Mouse (Mus musculus) kidney, adult 2 months (tissue): ENCODE results near the gene Csnk1d. TPM values are rescaled to one million over a fixed set of nuclear protein-coding genes. Genes with fewer than 3 reads are reported as not detected.
A peak's percentile ranks its signal among the peaks of the same experiment; 100 is the strongest.

Source experiments
- DNase-seq: peaks from one replicate; pipeline ENCODE4 v3.0.0; 2021
- H3K27ac ChIP-seq: fragments of 200-500 bp; 2 replicates; pipeline ENCODE4 v1.5.1; 2012; ENCODE audit warnings: low read depth, low read length, control low read depth, inconsistent platforms; ENCODE audit not compliant: insufficient read depth
- H3K27me3 ChIP-seq: fragments of 200-500 bp; replicated peaks from 2 replicates; pipeline ENCODE4 v1.6.1; 2012; ENCODE audit warnings: mild to moderate bottlenecking, moderate library complexity, low read length, inconsistent platforms; ENCODE audit not compliant: control insufficient read depth, insufficient read depth
- H3K36me3 ChIP-seq: fragments of 200-500 bp; 2 replicates; pipeline ENCODE4 v1.6.1; 2012; ENCODE audit warnings: mild to moderate bottlenecking, moderate library complexity, low read length, inconsistent platforms; ENCODE audit not compliant: control insufficient read depth, insufficient read depth
- H3K4me1 ChIP-seq: fragments of 200-500 bp; 2 replicates; pipeline ENCODE4 v1.6.1; 2011; ENCODE audit warnings: low read length; ENCODE audit not compliant: control insufficient read depth, insufficient read depth
- H3K4me3 ChIP-seq: fragments of 200-500 bp; 2 replicates; pipeline ENCODE4 v1.5.1; 2011; ENCODE audit warnings: mild to moderate bottlenecking, low read depth, low read length, control low read depth; ENCODE audit not compliant: insufficient read depth
- CTCF ChIP-seq: fragments of 200-500 bp; conservative IDR thresholded peaks from 2 replicates; pipeline ENCODE4 v1.5.1; 2011; ENCODE audit warnings: low read depth, mild to moderate bottlenecking, control low read depth, low read length, moderate library complexity, mixed read lengths; ENCODE audit not compliant: insufficient read depth, insufficient read length
- POLR2A ChIP-seq: fragments of 200-500 bp; IDR thresholded peaks from one replicate; pipeline ENCODE4 v1.6.1; 2011; ENCODE audit warnings: low read depth, low read length, control low read depth
- WGBS: fragments of 180-500 bp; shearing (Covaris S2); methylation state at CpG from one replicate; pipeline ENCODE4 v1.1.7; 2018; 5-methylcytosine and 5-hydroxymethylcytosine counted together
- polyA plus RNA-seq: library from polyadenylated mRNA; depleted of rRNA; stranded (reverse); fragments of >200 nt; gene quantifications from 2 replicates; pipeline ENCODE4 v1.2.3, GENCODE M21; 2012

The Csnk1d gene
- polyA plus RNA-seq, 1 experiment: 71.0 TPM

DNA sequence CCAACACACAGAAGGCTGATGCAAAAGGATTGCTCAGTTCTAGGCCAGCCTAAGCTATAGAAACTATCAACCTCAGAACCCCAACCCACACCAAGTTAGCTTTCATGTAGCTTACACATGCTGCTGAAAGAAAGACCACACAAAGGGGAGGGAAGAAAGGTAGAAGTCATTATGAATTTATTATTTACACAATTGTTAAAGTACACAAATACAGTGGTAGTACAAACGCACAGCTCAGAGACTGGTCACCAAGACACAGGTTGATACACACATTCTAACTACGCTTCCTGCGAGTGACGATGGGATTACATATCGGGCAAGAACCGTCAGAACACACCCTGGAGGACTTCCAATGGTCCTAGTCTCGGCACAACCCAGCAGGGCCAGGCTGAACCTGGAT, 29.5 kb downstream of the Csnk1d start:
- Histone ChIP-seq H3K4me3 (no peak overlapping the region), H3K4me1 (peaks cover 5% of the 10 kb centered on the region; the same call in 1 of the 2 replicates), H3K27ac (no peak overlapping the region), H3K36me3 (peaks cover 9% of the 10 kb centered on the region), H3K27me3 (no peaks in the 10 kb centered on the region)
- no peak for TF ChIP-seq POLR2A
- TF ChIP-seq CTCF: no peak
- DNase-seq: no peak
- WGBS: 81% methylated on average over 7 of the region's 7 CpGs

DNA sequence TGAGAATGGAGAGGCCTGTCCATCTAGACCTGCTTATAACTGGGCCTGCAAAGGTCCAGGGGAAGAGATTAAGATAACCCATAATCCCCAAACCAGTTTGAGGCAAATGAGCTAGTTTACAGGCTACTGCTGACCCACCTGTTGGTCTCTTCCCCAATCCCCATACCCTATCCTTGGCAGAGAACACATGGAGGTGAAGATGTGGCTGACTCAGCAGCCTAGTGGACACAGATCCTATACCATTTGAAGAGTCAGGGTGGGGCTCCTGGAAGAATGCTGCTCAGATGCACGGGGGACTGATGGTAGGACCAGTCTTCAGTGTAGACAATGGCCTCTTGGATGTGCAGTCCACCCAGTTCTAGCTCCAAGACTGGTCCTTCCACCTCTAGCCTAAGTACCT, 30.9 kb downstream of the Csnk1d start:
- no peak for TF ChIP-seq CTCF
- TF ChIP-seq POLR2A: no peak
- no peak overlapping the region for H3K27ac ChIP-seq
- H3K27me3 ChIP-seq: no peaks in the 10 kb centered on the region
- no peak overlapping the region for H3K4me3 ChIP-seq
- H3K36me3 ChIP-seq: peaks cover 7% of the 10 kb centered on the region
- no peak for DNase-seq
- H3K4me1 ChIP-seq: peaks cover 5% of the 10 kb centered on the region; the same call in 1 of the 2 replicates
- 44% methylated on average over 1 of the region's 1 CpGs for WGBS

DNA sequence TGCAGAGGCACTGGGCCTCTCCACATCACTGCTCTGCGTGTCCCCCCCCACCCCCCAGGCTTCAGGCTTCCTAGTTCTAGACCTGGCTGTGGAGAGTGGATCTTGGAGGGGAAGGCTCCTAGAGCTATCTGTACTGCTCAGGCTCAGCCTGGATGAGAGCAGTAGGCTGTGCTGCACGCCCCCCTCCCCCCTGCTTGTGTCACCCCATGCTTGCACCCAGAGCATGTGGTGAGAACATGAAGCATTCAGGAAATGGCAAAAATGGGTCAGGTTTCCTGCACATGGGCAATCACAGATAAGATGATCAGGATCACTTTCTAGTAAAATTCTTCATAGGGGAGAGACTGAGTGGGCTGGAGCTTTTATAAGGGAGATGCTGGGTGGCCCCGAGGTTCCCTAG, 31.6 kb downstream of the Csnk1d start:
- no peak for TF ChIP-seq POLR2A
- no peak for TF ChIP-seq CTCF
- H3K4me3 ChIP-seq: no peak overlapping the region
- no peak overlapping the region for H3K27ac ChIP-seq
- no peak for DNase-seq
- no peaks in the 10 kb centered on the region for H3K27me3 ChIP-seq
- 71% methylated on average over 3 of the region's 3 CpGs for WGBS
- H3K4me1 ChIP-seq: peaks cover 2% of the 10 kb centered on the region; the same call in 1 of the 2 replicates
- H3K36me3 ChIP-seq: peaks cover 7% of the 10 kb centered on the region

- Histone ChIP-seq H3K4me3 (no peak overlapping the region), H3K27ac (no peak overlapping the region), H3K36me3 (peaks cover 7% of the 10 kb centered on the region), H3K27me3 (no peaks in the 10 kb centered on the region), H3K4me1 (0 out of 2 replicates have a peak, but pooled peaks cover 2% of the 10 kb centered on the region)
- no peak for DNase-seq
- WGBS: 78% methylated on average over 18 of the region's 18 CpGs
- no peak for TF ChIP-seq CTCF
- TF ChIP-seq POLR2A: no peak
Measured at GRCm38 (mm10) chr11:120959066-120959465, 32.1 kb downstream of the Csnk1d start.

DNA sequence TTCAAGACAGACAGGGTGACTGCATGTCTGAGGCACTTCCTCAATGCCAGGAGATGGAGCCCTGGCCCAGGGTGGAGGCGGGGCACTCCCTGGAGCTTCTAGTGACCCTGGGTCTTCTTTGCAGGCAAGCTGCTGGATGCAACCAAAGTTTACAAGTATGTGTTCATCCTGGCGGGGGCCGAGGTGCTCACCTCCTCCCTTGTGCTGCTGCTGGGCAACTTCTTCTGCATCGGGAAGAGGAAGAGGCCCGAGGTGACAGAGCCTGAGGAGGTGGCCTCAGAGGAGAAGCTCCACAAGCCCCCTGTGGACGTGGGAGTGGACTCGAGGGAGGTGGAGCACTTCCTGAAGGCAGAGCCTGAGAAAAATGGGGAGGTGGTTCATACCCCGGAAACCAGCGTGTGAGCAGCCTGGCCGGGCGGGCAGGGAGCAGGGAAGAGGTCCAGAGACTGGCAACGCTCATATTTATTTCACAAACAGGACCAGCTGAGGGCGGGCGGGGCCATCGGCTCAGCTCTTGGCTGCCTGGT, 33.3 kb downstream of the Csnk1d start:
- Histone ChIP-seq H3K4me3 (no peak overlapping the region), H3K27ac (no peak overlapping the region), H3K27me3 (no peaks in the 10 kb centered on the region), H3K4me1 (0 out of 2 replicates have a peak, but pooled peaks cover 2% of the 10 kb centered on the region), H3K36me3 (peaks cover 5% of the 10 kb centered on the region)
- no peak for TF ChIP-seq CTCF
- TF ChIP-seq POLR2A: no peak
- WGBS: 47% methylated on average over 15 of the region's 15 CpGs
- DNase-seq: peak; percentile 21

GRCm38 (mm10) chr11:120957052-120957451, 34.1 kb downstream of the Csnk1d start:
- no peak for DNase-seq
- 0 out of 2 replicates have a peak, but pooled peaks cover 2% of the 10 kb centered on the region for H3K4me1 ChIP-seq
- no peak overlapping the region for H3K4me3 ChIP-seq
- no peak overlapping the region for H3K27ac ChIP-seq
- TF ChIP-seq CTCF (no peak), POLR2A (no peak)
- no peaks in the 10 kb centered on the region for H3K27me3 ChIP-seq
- H3K36me3 ChIP-seq: no peaks in the 10 kb centered on the region; the same call in none of the 2 replicates
- WGBS: 68% methylated on average over 8 of the region's 8 CpGs

DNA sequence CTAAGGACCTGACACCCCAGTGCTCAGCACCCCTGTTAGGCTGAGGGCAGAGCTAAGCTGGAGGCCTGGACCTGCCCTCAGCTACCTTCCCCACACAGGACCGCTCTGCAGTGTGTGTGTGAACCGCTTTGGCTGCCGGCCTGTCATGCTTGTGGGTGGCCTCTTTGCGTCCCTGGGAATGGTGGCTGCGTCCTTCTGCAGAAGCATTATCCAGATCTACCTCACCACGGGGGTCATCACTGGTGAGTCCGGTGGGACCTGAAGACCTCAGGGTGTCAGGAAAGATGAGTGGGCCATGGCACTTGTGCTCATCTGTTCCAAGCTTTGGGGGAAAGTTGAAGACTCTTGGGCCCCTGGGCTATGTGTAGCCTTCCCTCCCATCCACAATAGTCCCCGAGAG, 35.4 kb downstream of the Csnk1d start:
- H3K27ac ChIP-seq: no peak overlapping the region
- no peak overlapping the region for H3K4me3 ChIP-seq
- no peak for DNase-seq
- TF ChIP-seq POLR2A (no peak), CTCF (no peak)
- H3K27me3 ChIP-seq: no peaks in the 10 kb centered on the region
- 97% methylated on average over 8 of the region's 8 CpGs for WGBS
- 0 out of 2 replicates have a peak, but pooled peaks cover 2% of the 10 kb centered on the region for H3K4me1 ChIP-seq
- no peaks in the 10 kb centered on the region for H3K36me3 ChIP-seq
